Mouse (Mus musculus) ES-Bruce4 (cell line): ENCODE measurements around the gene Frmd4a.
A peak's percentile ranks its signal among the peaks of the same experiment; 100 is the strongest.

Experiments
- CTCF ChIP-seq: IDR thresholded peaks from one replicate; pipeline ENCODE4 v1.8.1; 2011; ENCODE audit warnings: low read depth, low read length
- EP300 ChIP-seq: IDR thresholded peaks from 2 replicates; pipeline ENCODE4 v1.6.1; 2011; ENCODE audit warnings: low read depth, low read length; ENCODE audit not compliant: insufficient read depth

- peak; percentile 43 for TF ChIP-seq CTCF
- TF ChIP-seq EP300: no peak
Observed at GRCm38 (mm10) chr2:4492485-4493481, 475.3 kb downstream of the Frmd4a start.
